Mouse (Mus musculus) megakaryocyte, embryonic 14.5 days (primary cell): ENCODE measurements around the gene Slc22a23.

ENCODE experiments used
- FLI1 ChIP-seq: IDR thresholded peaks from 2 replicates; pipeline ENCODE4 v1.6.1; 2012; ENCODE audit warnings: low read length, inconsistent platforms, mixed read lengths
- GATA1 ChIP-seq: IDR thresholded peaks from 3 replicates; pipeline ENCODE4 v1.6.1; 2012; ENCODE audit warnings: mixed read lengths, low read length, inconsistent platforms, borderline replicate concordance

GRCm38 (mm10) chr13:34156133-34156839 is 188.7 kb downstream of the Slc22a23 start:
- TF ChIP-seq GATA1 (no peak), FLI1 (no peak)
